Mouse (Mus musculus) heart, adult 2 months (tissue): ENCODE data around the gene Dynlrb2. TPM values are rescaled to one million over a fixed set of nuclear protein-coding genes. Genes with fewer than 3 reads are reported as not detected.

Experiments used
- DNase-seq, 2 experiments: peaks; one replicate each; pipeline ENCODE4 v3.0.0; 2021
- H3K27ac ChIP-seq: fragments of 200-600 bp; 2 replicates; pipeline ENCODE4 v1.8.1; 2022
- H3K27me3 ChIP-seq: fragments of 200-500 bp; 2 replicates; pipeline ENCODE4 v1.6.1; 2012; ENCODE audit warnings: mild to moderate bottlenecking, low read length, inconsistent platforms, mixed read lengths; ENCODE audit not compliant: control insufficient read depth, insufficient read depth
- H3K36me3 ChIP-seq: fragments of 200-500 bp; 2 replicates; pipeline ENCODE4 v1.6.1; 2012; ENCODE audit warnings: low read length, inconsistent platforms; ENCODE audit not compliant: control insufficient read depth, insufficient read depth
- H3K4me1 ChIP-seq: fragments of 200-500 bp; 2 replicates; pipeline ENCODE4 v1.6.1; 2011; ENCODE audit warnings: low read length; ENCODE audit not compliant: control insufficient read depth, insufficient read depth
- H3K4me3 ChIP-seq: fragments of 200-600 bp; 2 replicates; pipeline ENCODE4 v1.8.1; 2022
- H3K79me2 ChIP-seq: fragments of 200-500 bp; replicated peaks from 2 replicates; pipeline ENCODE4 v1.6.1; 2012; ENCODE audit warnings: mild to moderate bottlenecking, inconsistent platforms, low read length, moderate library complexity, mixed read lengths; ENCODE audit not compliant: control insufficient read depth, insufficient read depth
- H3K9ac ChIP-seq: fragments of 200-500 bp; 2 replicates; pipeline ENCODE4 v1.6.1; 2012; ENCODE audit warnings: low read depth, mild to moderate bottlenecking, control low read depth, inconsistent platforms, low read length, mixed read lengths
- CTCF ChIP-seq: fragments of 200-600 bp; IDR thresholded peaks from 2 replicates; pipeline ENCODE4 v1.8.1; 2022; ENCODE audit warnings: antibody characterized with exemption, mild to moderate bottlenecking, moderate library complexity
- EP300 ChIP-seq: fragments of 200-500 bp; IDR thresholded peaks from 2 replicates; pipeline ENCODE4 v1.6.1; 2011; ENCODE audit warnings: low read depth, low read length, control low read depth; ENCODE audit not compliant: insufficient read depth
- POLR2A ChIP-seq: fragments of 200-500 bp; IDR thresholded peaks from 2 replicates; pipeline ENCODE4 v1.6.1; 2011; ENCODE audit warnings: mild to moderate bottlenecking, low read depth, low read length, control low read depth; ENCODE audit not compliant: insufficient read depth
- whole genome bisulfite sequencing: fragments of 180-500 bp; shearing (Covaris S2); methylation state at CpG from one replicate; pipeline ENCODE4 v1.1.7; 2018; 5-methylcytosine and 5-hydroxymethylcytosine counted together
- intact Hi-C: fragments of 180-260 bp; cut with DNase I; formaldehyde crosslinking; loops from one replicate; pipeline ENCODE4 v1.15.1; 2025
- polyA plus RNA-seq: library from polyadenylated mRNA; depleted of rRNA; stranded (reverse); fragments of >200 nt; gene quantifications from 2 replicates; pipeline ENCODE4 v1.2.3, GENCODE M21; 2012
- total RNA-seq, 2 experiments: library from RNA; stranded (reverse); gene quantifications; 2 replicates each; pipeline ENCODE4 v1.2.3; 2021

Dynlrb2 gene
- total and polyA plus RNA-seq, 3 experiments = 5.4 TPM; not detected in 2

- Histone ChIP-seq H3K9ac (no peak overlapping the region), H3K27me3 (no peaks in the 10 kb centered on the region), H3K79me2 (no peaks in the 10 kb centered on the region), H3K4me1 (no peaks in the 10 kb centered on the region), H3K36me3 (no peaks in the 10 kb centered on the region), H3K4me3 (no peak overlapping the region), H3K27ac (no peak overlapping the region)
- intact Hi-C loops = no loop called here
- no peak for TF ChIP-seq CTCF
- TF ChIP-seq EP300 = no peak
- no peak for TF ChIP-seq POLR2A
- no peak for DNase-seq
- WGBS = 79% methylated on average over 7 of the region's 7 CpGs
These were observed 20.1 kb downstream of the Dynlrb2 start for GRCm38 (mm10) chr8:116524915-116525314.

GRCm38 (mm10) chr8:116528736-116529135 lies 24.0 kb downstream of the Dynlrb2 start:
- 71% methylated on average over 7 of the region's 7 CpGs for WGBS

GRCm38 (mm10) chr8:116533081-116533480 lies 28.3 kb downstream of the Dynlrb2 start:
- intact Hi-C loops = no loop called here
- Histone ChIP-seq H3K27me3 (no peaks in the 10 kb centered on the region; the same call in 1 of the 2 replicates), H3K4me1 (no peaks in the 10 kb centered on the region), H3K4me3 (no peak overlapping the region), H3K9ac (no peak overlapping the region), H3K36me3 (no peaks in the 10 kb centered on the region), H3K79me2 (no peaks in the 10 kb centered on the region), H3K27ac (no peak overlapping the region)
- DNase-seq = no peak
- 69% methylated on average over 6 of the region's 6 CpGs for WGBS
- TF ChIP-seq CTCF (peak; percentile 31), EP300 (no peak)

More at GRCm38 (mm10) chr8:116528736-116529135, 24.0 kb downstream of the Dynlrb2 start:
- no peaks in the 10 kb centered on the region for H3K4me1 ChIP-seq
- intact Hi-C loops = no loop called here
- no peak for DNase-seq
- H3K36me3 ChIP-seq = no peaks in the 10 kb centered on the region
- TF ChIP-seq EP300 = no peak
- TF ChIP-seq POLR2A = no peak
- TF ChIP-seq CTCF = no peak
- H3K9ac ChIP-seq = no peak overlapping the region
- H3K27me3 ChIP-seq = no peaks in the 10 kb centered on the region
- no peak overlapping the region for H3K27ac ChIP-seq
- no peaks in the 10 kb centered on the region for H3K79me2 ChIP-seq
- H3K4me3 ChIP-seq = no peak overlapping the region

GRCm38 (mm10) chr8:116536786-116537185 lies 32.0 kb downstream of the Dynlrb2 start:
- Histone ChIP-seq H3K36me3 (no peaks in the 10 kb centered on the region), H3K9ac (no peak overlapping the region), H3K4me3 (no peak overlapping the region), H3K4me1 (no peaks in the 10 kb centered on the region), H3K27ac (no peak overlapping the region), H3K27me3 (no peaks in the 10 kb centered on the region; the same call in 1 of the 2 replicates), H3K79me2 (no peaks in the 10 kb centered on the region)
- WGBS = 70% methylated on average over 5 of the region's 5 CpGs
- intact Hi-C loops = no loop called here
- no peak for DNase-seq
- TF ChIP-seq EP300 (no peak), CTCF (no peak), POLR2A (no peak)

GRCm38 (mm10) chr8:116538763-116539162 lies 34.0 kb downstream of the Dynlrb2 start:
- H3K36me3 ChIP-seq = no peaks in the 10 kb centered on the region
- no peak overlapping the region for H3K4me3 ChIP-seq
- H3K27ac ChIP-seq = no peak overlapping the region
- H3K27me3 ChIP-seq = no peaks in the 10 kb centered on the region; the same call in 1 of the 2 replicates
- H3K79me2 ChIP-seq = no peaks in the 10 kb centered on the region
- H3K4me1 ChIP-seq = no peaks in the 10 kb centered on the region; the same call in 1 of the 2 replicates
- DNase-seq = no peak
- intact Hi-C loops = no loop called here
- no peak overlapping the region for H3K9ac ChIP-seq
- TF ChIP-seq CTCF (no peak), POLR2A (no peak), EP300 (no peak)
- WGBS = 51% methylated on average over 7 of the region's 7 CpGs

- no peaks in the 10 kb centered on the region for H3K36me3 ChIP-seq
- H3K79me2 ChIP-seq = no peaks in the 10 kb centered on the region
- TF ChIP-seq CTCF (no peak), EP300 (no peak), POLR2A (no peak)
- no peak overlapping the region for H3K4me3 ChIP-seq
- no peaks in the 10 kb centered on the region; the same call in 1 of the 2 replicates for H3K4me1 ChIP-seq
- H3K27me3 ChIP-seq = no peaks in the 10 kb centered on the region; the same call in 1 of the 2 replicates
- no peak overlapping the region for H3K9ac ChIP-seq
- intact Hi-C loops = loop anchor here (10.0 kb wide), 1 partner anchor 215 kb away; no protein-coding TSS in a partner anchor
- no peak overlapping the region for H3K27ac ChIP-seq
- 90% methylated on average over 1 of the region's 1 CpGs for WGBS
- no peak for DNase-seq
These were observed 35.4 kb downstream of the Dynlrb2 start for GRCm38 (mm10) chr8:116540136-116540535.

GRCm38 (mm10) chr8:116542842-116543241 lies 38.1 kb downstream of the Dynlrb2 start:
- no peaks in the 10 kb centered on the region for H3K36me3 ChIP-seq
- no peak overlapping the region for H3K4me3 ChIP-seq
- H3K4me1 ChIP-seq = no peaks in the 10 kb centered on the region; the same call in 1 of the 2 replicates
- peak; percentile 48 to 79 for DNase-seq
- 52% methylated on average over 5 of the region's 5 CpGs for WGBS
- H3K27ac ChIP-seq = peak overlapping the region; percentile 23
- no peaks in the 10 kb centered on the region for H3K27me3 ChIP-seq
- intact Hi-C loops = loop anchor here (10.0 kb wide), 1 partner anchor 212 kb away; no protein-coding TSS in a partner anchor
- no peaks in the 10 kb centered on the region for H3K79me2 ChIP-seq
- TF ChIP-seq CTCF = peak; percentile 7; the same call in 1 of the 2 replicates
- TF ChIP-seq POLR2A = no peak
- no peak for TF ChIP-seq EP300
- no peak overlapping the region for H3K9ac ChIP-seq
